Mouse (Mus musculus) heart, embryonic 10.5 days (tissue): ENCODE measurements at regions not wholly inside any gene's neighbourhood (a gene's known extent, or its start where the extent isn't known, plus 50 kb on each side); places are given as distances from the start of the nearest gene placed in this dataset.
A peak's percentile ranks its signal among the peaks of the same experiment; 100 is the strongest.

Source experiments
- DNase-seq: peaks from one replicate; pipeline ENCODE4 v3.0.0-alpha.2; 2017; ENCODE audit warnings: low spot score
- H3K27ac ChIP-seq: fragments of 300-500 bp; sonication (generic); 2 replicates; pipeline ENCODE4 v1.5.1; 2016; ENCODE audit warnings: mild to moderate bottlenecking
- H3K27me3 ChIP-seq: fragments of 300-500 bp; sonication (generic); 2 replicates; pipeline ENCODE4 v1.6.1; 2016; ENCODE audit warnings: mild to moderate bottlenecking; ENCODE audit not compliant: poor library complexity, insufficient read depth, severe bottlenecking
- H3K36me3 ChIP-seq: fragments of 300-500 bp; sonication (generic); 2 replicates; pipeline ENCODE4 v1.6.1; 2016; ENCODE audit warnings: mild to moderate bottlenecking, moderate library complexity
- H3K4me1 ChIP-seq: fragments of 300-500 bp; sonication (generic); 2 replicates; pipeline ENCODE4 v1.6.1; 2016; ENCODE audit warnings: mild to moderate bottlenecking
- H3K4me3 ChIP-seq: fragments of 300-500 bp; sonication (generic); 2 replicates; pipeline ENCODE4 v1.5.1; 2016; ENCODE audit warnings: mild to moderate bottlenecking, moderate library complexity
- H3K9me3 ChIP-seq: fragments of 300-500 bp; sonication (generic); 2 replicates; pipeline ENCODE4 v1.6.1; 2016; ENCODE audit warnings: mild to moderate bottlenecking, moderate library complexity
- WGBS: fragments of 180-500 bp; shearing (Covaris S2); methylation state at CpG from one replicate; pipeline ENCODE4 v1.1.7; 2016; 5-methylcytosine and 5-hydroxymethylcytosine counted together

DNA sequence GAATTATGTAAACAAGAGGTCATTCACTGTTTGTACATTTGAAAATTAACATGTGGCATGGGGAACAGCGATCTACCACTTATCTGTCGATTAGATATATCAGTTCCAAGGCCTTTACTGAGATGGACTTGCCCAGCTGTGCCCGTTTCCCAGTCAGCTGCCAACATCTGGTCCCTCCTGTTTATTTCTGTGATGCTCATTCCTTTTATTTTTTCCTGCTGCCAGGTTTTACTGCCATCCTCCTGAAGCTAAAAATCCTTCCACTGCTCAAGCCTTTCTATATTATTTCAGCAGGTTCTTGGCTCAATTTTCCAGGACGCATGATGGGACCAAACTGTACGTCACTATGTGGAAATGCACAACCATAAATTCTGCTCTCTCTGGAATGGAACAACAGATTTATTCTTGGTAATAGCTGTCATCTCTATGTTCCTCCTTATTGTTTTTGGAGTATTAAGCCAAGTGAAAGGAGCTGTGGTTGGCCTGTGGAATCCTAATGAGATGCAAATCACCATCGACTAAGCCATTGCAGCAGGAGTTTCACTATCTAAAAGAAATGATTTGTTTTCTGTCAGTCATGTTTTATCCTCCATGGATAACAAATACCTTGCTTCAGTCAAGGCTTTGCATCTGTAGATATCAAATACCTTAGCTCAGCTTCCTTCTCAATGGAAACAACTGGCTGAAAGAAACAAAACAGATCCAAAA, 180.1 kb downstream of the Plk2 start:
- H3K4me1 ChIP-seq, result no peaks in the 10 kb centered on the region
- no peaks in the 10 kb centered on the region for H3K9me3 ChIP-seq
- H3K27me3 ChIP-seq, result no peaks in the 10 kb centered on the region
- no peaks in the 10 kb centered on the region for H3K36me3 ChIP-seq
- DNase-seq, result no peak
- no peak overlapping the region for H3K4me3 ChIP-seq
- WGBS, result 82% methylated on average over 6 of the region's 6 CpGs
- H3K27ac ChIP-seq, result no peak overlapping the region

GRCm38 (mm10) chr13:110578159-110578558, 183.3 kb downstream of the Plk2 start:
- H3K4me3 ChIP-seq, result no peak overlapping the region
- no peaks in the 10 kb centered on the region for H3K4me1 ChIP-seq
- H3K27me3 ChIP-seq, result no peaks in the 10 kb centered on the region
- WGBS, result 70% methylated on average over 7 of the region's 7 CpGs
- no peak overlapping the region for H3K27ac ChIP-seq
- DNase-seq, result no peak
- H3K36me3 ChIP-seq, result no peaks in the 10 kb centered on the region
- H3K9me3 ChIP-seq, result no peaks in the 10 kb centered on the region

DNA sequence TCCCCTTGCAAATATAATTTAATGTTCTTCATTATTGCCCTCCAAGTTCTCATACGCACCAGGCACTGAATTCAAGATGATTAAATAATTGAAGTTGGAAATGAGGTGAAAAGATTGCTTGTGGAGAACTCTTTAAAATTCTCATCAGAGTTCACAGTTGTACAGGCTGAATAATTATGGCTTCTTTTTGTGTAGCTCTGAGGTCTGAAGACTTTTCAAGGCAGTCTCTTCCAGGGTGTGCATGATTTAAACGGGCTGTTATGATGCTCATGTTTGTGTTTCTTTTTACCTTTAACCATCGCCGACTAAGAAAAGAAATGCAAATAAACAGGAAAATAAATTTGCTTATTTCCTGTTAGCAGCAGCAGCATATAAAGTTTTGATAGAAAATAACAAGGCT, 185.3 kb downstream of the Plk2 start:
- H3K4me3 ChIP-seq, result no peak overlapping the region
- no peak for DNase-seq
- no peaks in the 10 kb centered on the region for H3K9me3 ChIP-seq
- H3K27ac ChIP-seq, result no peak overlapping the region
- H3K27me3 ChIP-seq, result no peaks in the 10 kb centered on the region
- WGBS, result 88% methylated on average over 4 of the region's 4 CpGs
- H3K36me3 ChIP-seq, result no peaks in the 10 kb centered on the region
- H3K4me1 ChIP-seq, result no peaks in the 10 kb centered on the region

- H3K4me3 ChIP-seq, result no peak overlapping the region
- DNase-seq, result no peak
- no peaks in the 10 kb centered on the region for H3K4me1 ChIP-seq
- H3K27me3 ChIP-seq, result no peaks in the 10 kb centered on the region
- no peaks in the 10 kb centered on the region for H3K36me3 ChIP-seq
- H3K27ac ChIP-seq, result no peak overlapping the region
- H3K9me3 ChIP-seq, result no peaks in the 10 kb centered on the region
- WGBS, result 82% methylated on average over 5 of the region's 5 CpGs
Observed at GRCm38 (mm10) chr13:110580570-110580969, 185.7 kb downstream of the Plk2 start.

GRCm38 (mm10) chr13:110584765-110585164, 189.9 kb downstream of the Plk2 start:
- 85% methylated on average over 10 of the region's 10 CpGs for WGBS
- DNase-seq, result no peak
- H3K27me3 ChIP-seq, result no peaks in the 10 kb centered on the region
- H3K27ac ChIP-seq, result no peak overlapping the region
- H3K36me3 ChIP-seq, result no peaks in the 10 kb centered on the region
- no peaks in the 10 kb centered on the region for H3K9me3 ChIP-seq
- H3K4me1 ChIP-seq, result no peaks in the 10 kb centered on the region
- H3K4me3 ChIP-seq, result no peak overlapping the region

GRCm38 (mm10) chr13:110594630-110595029, 199.8 kb downstream of the Plk2 start:
- no peaks in the 10 kb centered on the region for H3K9me3 ChIP-seq
- no peaks in the 10 kb centered on the region for H3K36me3 ChIP-seq
- no peaks in the 10 kb centered on the region for H3K4me1 ChIP-seq
- DNase-seq, result no peak
- H3K27ac ChIP-seq, result no peak overlapping the region
- H3K4me3 ChIP-seq, result no peak overlapping the region
- no peaks in the 10 kb centered on the region for H3K27me3 ChIP-seq
- 84% methylated on average over 3 of the region's 3 CpGs for WGBS

- Histone ChIP-seq H3K27ac (no peak overlapping the region), H3K9me3 (no peaks in the 10 kb centered on the region), H3K36me3 (no peaks in the 10 kb centered on the region), H3K27me3 (no peaks in the 10 kb centered on the region), H3K4me3 (no peak overlapping the region), H3K4me1 (no peaks in the 10 kb centered on the region)
- WGBS, result 81% methylated on average over 3 of the region's 3 CpGs
- DNase-seq, result no peak
Observed at GRCm38 (mm10) chr13:110599666-110600065, 204.8 kb downstream of the Plk2 start.

- H3K27me3 ChIP-seq, result no peaks in the 10 kb centered on the region
- H3K9me3 ChIP-seq, result no peaks in the 10 kb centered on the region
- H3K4me1 ChIP-seq, result no peaks in the 10 kb centered on the region
- H3K4me3 ChIP-seq, result no peak overlapping the region
- H3K27ac ChIP-seq, result no peak overlapping the region
- no peaks in the 10 kb centered on the region for H3K36me3 ChIP-seq
- 88% methylated on average over 9 of the region's 9 CpGs for WGBS
- no peak for DNase-seq
Observed at GRCm38 (mm10) chr13:110600377-110600776, 205.5 kb downstream of the Plk2 start.

- Histone ChIP-seq H3K27ac (no peak overlapping the region), H3K4me1 (no peaks in the 10 kb centered on the region), H3K27me3 (no peaks in the 10 kb centered on the region), H3K9me3 (no peaks in the 10 kb centered on the region), H3K4me3 (no peak overlapping the region), H3K36me3 (no peaks in the 10 kb centered on the region)
- 64% methylated on average over 5 of the region's 5 CpGs for WGBS
- DNase-seq, result no peak
Observed at GRCm38 (mm10) chr13:110601352-110601751, 206.5 kb downstream of the Plk2 start.

DNA sequence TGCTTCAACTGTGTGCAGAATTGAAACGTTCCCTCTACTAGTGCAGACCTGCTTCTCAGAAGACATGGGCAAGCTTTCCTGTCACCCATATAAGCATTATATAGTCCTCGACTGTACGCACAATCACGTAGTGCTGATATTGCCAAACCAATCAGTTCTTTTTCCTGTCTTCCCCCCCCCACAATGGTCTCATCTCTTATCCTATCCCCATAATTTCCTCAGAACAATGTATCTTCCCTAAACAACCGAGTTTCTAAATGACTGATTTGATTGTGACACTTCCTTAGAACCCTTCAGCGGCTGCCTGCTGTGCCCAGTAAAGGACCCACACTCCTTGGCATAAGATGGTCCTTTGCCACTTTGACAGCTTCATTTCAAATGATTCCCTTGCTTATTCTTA, 207.0 kb downstream of the Plk2 start:
- Histone ChIP-seq H3K9me3 (no peaks in the 10 kb centered on the region), H3K4me3 (no peak overlapping the region), H3K4me1 (no peaks in the 10 kb centered on the region), H3K27me3 (no peaks in the 10 kb centered on the region), H3K36me3 (no peaks in the 10 kb centered on the region), H3K27ac (no peak overlapping the region)
- 74% methylated on average over 6 of the region's 6 CpGs for WGBS
- DNase-seq, result no peak

DNA sequence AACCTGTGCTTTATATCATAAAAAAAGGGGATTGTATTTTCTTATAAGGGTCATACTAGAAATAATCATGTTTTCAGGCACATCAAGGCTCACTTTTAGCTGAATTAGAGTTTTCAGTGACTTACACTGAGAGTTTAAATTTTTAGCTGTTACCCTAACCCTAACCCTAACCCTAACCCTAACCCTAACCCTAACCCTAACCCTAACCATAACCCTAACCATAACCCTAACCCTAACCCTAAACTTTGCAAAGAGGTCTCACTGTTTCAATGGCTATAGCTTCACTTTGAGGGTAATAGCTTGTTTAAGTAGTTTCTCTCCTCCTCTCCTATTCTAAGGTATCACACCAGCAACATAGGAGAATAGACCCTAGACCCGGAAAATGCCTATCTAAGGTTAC, 208.0 kb downstream of the Plk2 start:
- Histone ChIP-seq H3K36me3 (no peaks in the 10 kb centered on the region), H3K27me3 (no peaks in the 10 kb centered on the region), H3K4me3 (no peak overlapping the region), H3K9me3 (no peaks in the 10 kb centered on the region), H3K4me1 (no peaks in the 10 kb centered on the region), H3K27ac (no peak overlapping the region)
- 82% methylated on average over 1 of the region's 1 CpGs for WGBS
- DNase-seq, result no peak

DNA sequence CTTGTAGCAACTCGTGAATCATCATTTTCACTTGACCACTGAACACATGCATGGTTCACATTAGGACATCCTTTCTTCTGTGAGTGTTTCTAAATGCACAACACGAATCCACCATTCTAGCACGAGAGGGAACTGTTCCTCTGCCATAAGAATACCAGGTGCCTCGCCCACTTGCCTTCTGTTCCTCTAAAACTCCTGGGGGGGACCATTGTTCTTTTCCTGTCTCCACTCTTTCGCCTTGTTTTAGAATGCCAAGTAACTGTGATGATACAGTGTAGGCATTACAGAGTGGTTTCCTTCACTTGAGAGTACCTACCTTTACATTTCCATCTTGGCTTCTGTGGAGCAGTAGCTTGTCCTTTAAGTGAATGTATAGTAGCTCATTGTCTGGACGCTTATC, 224.2 kb downstream of the Plk2 start:
- Histone ChIP-seq H3K4me3 (no peak overlapping the region), H3K4me1 (no peaks in the 10 kb centered on the region), H3K36me3 (no peaks in the 10 kb centered on the region), H3K27me3 (no peaks in the 10 kb centered on the region), H3K9me3 (no peaks in the 10 kb centered on the region), H3K27ac (no peak overlapping the region)
- 77% methylated on average over 6 of the region's 6 CpGs for WGBS
- no peak for DNase-seq

- 0 out of 2 replicates have a peak overlapping the region, but pooled peaks have one; percentile 10 for H3K27ac ChIP-seq
- WGBS, result 66% methylated on average over 6 of the region's 6 CpGs
- peaks cover 14% of the 10 kb centered on the region for H3K4me1 ChIP-seq
- H3K9me3 ChIP-seq, result no peaks in the 10 kb centered on the region
- H3K36me3 ChIP-seq, result no peaks in the 10 kb centered on the region
- no peaks in the 10 kb centered on the region for H3K27me3 ChIP-seq
- H3K4me3 ChIP-seq, result no peak overlapping the region
- DNase-seq, result no peak
Observed at GRCm38 (mm10) chr13:110627136-110627535, 232.3 kb downstream of the Plk2 start.

DNA sequence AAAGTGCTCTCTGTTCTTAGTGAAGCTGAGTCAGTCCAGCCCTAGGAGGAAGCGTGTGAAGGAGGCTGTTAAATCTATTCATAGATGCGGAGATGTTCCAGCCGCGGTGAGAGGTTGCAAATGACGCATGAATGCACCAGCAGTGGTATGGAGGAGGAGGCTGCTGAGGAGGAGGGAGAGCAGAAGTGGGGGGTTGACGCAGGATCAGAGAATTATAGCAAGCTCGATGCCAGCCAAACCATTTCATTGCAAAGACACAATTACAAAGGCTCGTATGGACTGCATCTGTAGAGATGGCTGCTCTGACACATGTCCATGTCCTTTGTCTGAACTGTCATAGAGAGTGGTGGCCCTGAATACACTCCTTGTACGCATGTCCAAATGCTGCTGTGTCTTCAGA, 232.9 kb downstream of the Plk2 start:
- Histone ChIP-seq H3K36me3 (no peaks in the 10 kb centered on the region), H3K4me1 (peaks cover 16% of the 10 kb centered on the region), H3K9me3 (no peaks in the 10 kb centered on the region), H3K27ac (no peak overlapping the region), H3K4me3 (no peak overlapping the region), H3K27me3 (no peaks in the 10 kb centered on the region)
- no peak for DNase-seq
- WGBS, result 63% methylated on average over 9 of the region's 9 CpGs
